Mouse (Mus musculus) adrenal gland (tissue): Measurements from ENCODE around the gene Cct8l1.

Source experiments
- intact Hi-C: fragments of 180-260 bp; cut with DNase I; formaldehyde crosslinking; loops from one replicate; pipeline ENCODE4 v1.15.1; 2025
- long read RNA-seq, 2 experiments: library from polyadenylated mRNA; unstranded; transcript quantifications; one replicate each; pipeline ENCODE4 v2.0.0; 2020; ENCODE audit warnings: borderline replicate concordance in 1 of 2; ENCODE audit not compliant: insufficient replicate concordance in 1 of 2

Cct8l1 gene
- long read RNA-seq, experiment 1: 0 reads
- long read RNA-seq, experiment 2: 0 reads

DNA sequence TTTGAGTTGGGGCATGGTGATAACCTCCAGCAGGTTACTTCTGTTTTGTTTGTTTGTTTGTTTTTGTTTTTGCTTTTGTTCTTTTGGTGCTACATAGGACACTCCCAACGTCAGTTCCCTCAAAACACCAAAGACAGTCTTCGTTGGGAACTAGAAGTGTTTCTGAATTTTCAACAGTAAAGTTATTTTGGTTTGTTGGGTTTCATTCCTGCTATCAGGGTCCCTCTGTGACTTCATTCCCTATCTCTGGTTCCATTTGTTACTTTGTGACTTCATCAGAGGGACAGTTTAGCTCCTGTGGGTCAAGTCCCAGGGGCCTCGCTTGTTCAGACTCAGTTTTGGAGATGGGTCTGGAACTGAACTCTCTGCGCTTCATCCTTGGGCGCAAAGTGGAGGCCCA, at the start of gene Cct8l1:
Cct8l1 (plus strand) TSS at position 301 of the 400 bp plus-strand sequence.
- intact Hi-C loops: no loop called here

DNA sequence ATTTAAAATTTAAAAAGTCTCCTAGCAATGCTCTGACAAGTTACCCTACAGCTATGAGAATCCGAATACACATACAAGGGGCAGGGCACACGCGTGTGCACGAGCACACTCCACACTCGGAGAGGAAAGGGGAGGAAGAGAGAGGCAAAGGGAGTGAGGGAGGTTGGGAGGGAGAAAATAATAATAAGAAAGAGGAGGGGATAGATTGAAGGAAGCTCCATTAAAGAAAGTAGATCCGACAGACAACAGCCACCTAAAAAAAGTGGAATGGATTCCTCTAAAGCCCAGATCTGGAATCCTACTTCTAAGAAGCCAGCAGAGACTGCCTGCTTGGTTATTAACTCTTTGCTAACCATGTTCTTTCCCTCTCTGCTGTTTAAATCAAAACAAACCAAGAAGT, 43.8 kb upstream of the Cct8l1 start:
- intact Hi-C loops: no loop called here

GRCm38 (mm10) chr5:25475789-25476188, 40.1 kb upstream of the Cct8l1 start:
- intact Hi-C loops: no loop called here

- intact Hi-C loops: no loop called here
These were observed 37.0 kb upstream of the Cct8l1 start for GRCm38 (mm10) chr5:25478863-25479262.

DNA sequence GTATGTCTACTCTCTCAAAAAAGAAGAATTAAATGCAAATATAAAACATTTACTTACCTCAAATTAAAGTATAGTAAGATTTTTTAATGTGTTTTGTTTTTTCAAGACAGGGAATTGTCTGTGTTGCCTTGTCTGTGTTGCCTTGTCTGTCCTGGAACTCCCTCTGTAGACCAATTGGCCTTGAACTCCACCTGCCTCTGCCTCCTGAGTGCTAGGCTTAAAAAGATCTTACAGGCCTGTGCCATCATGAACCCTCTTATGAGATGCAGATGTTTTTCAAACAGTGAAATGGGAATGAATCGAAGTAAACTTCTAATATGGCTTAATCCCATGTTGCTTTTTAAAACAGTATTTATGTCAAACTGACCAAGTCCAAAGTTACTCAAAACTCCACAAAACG, 19.2 kb upstream of the Cct8l1 start:
- intact Hi-C loops: loop anchor here (10.0 kb wide), 1 partner anchor 208 kb away; the partner anchor contains the start of gene Xrcc2

DNA sequence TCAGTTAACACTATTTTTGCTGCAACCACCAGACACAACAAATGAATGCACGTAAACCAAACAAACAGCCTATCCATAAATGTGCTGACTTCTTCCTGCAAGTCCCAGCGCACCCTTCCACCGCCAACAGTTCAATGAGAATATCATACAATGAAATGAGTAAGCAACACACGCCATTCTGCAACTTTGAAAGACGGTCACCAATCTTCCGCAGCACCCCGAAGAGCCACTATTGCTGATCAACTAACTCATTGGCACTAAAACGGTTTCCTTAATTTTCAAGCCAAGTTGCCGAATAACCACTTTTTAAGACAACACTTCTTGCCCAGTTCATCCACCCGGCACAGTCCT, 18.5 kb upstream of the Cct8l1 start:
- intact Hi-C loops: loop anchor here (10.0 kb wide), 1 partner anchor 207 kb away; the partner anchor contains the start of gene Xrcc2

DNA sequence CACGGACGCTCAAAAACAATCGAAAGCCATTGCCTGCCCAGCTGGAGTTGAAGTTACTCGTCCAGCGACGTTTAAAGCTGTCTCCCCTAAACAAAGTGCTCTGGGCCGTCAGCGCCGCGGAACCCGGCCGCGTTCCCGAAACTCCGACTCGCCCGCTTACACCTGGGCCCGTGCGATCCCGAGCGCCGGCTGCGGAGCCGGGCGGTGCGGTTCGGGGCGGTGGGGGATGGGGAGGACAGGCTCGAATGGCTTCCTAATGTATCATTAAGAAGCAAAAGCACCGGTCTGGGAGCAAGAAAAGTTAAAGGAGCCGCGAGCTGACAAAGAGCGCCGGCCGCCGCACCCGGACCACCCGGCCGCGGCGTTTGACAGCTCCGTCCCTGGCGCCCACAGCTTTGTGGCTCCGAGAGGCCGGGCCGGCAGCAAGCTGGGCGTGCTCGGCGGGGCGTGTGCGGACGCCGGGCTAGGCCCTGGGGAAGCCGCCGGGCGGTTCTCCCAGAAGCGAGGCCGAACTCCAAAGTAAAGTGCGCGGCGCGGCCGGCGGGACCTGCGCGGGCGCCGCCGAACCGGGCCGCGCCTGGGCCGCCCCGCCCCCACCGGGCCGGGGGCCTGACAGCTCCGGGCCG, 18.0 kb upstream of the Cct8l1 start:
- intact Hi-C loops: loop anchor here (10.0 kb wide), 1 partner anchor 207 kb away; the partner anchor contains the start of gene Xrcc2

- intact Hi-C loops: loop anchor here (10.0 kb wide), 1 partner anchor 206 kb away; the partner anchor contains the start of gene Xrcc2
These were observed 17.5 kb upstream of the Cct8l1 start, which contains the start of gene Kmt2c for GRCm38 (mm10) chr5:25498346-25498820. TSS of gene Kmt2c (minus strand) at chr5:25498783.

GRCm38 (mm10) chr5:25498821-25499422, 16.9 kb upstream of the Cct8l1 start:
- intact Hi-C loops: loop anchor here (10.0 kb wide), 1 partner anchor 206 kb away; the partner anchor contains the start of gene Xrcc2

DNA sequence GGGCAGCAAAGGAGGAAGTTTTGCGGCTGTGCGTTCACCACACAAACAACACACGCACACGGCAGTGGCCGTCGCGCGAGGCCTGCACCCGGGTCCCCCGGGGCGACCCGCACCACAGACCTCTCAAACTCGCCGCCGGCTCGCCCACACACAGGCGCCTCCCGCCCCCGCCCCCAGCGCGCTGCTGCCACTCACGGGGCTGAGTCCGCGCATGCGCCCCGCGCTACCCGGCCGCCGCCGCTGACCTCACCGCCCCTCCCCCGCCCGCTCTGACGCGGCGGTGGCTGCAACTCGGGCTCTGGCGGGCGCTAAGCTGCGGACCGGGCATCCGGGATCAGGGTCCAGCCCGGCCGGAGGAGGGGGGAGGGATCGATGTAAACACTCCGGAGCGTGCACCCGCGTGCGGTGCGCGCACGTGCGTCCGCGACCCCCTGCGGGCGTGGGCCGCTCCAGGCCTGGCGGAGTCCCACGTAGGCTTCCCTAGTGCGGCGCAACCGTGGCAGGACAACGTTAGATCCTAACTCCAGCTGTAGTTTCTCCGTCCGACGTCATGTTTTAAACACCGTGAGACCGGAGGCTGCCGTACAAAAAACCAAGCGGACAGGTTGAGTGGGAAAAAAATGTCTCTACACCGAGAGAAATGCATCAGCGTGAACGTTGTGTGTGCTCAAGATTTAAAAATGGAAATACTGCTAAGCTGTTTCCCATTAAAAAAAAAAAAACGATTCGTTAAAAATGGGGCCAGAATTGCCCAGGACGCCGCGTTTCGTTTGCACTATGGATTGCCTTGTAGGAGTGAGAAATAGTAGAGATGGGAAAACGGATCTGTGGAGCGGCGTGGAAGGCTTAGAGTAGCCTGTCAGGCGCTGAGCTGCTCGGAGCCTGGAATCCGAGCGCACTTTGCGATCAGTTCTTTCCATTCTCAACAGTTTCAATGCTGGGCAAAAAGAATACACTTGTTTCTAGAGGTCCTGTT, 16.2 kb upstream of the Cct8l1 start:
- intact Hi-C loops: loop anchor here (5.0 to 10.0 kb wide), 2 partner anchors 57 to 205 kb away; partner anchors contain the start of gene Xrcc2

DNA sequence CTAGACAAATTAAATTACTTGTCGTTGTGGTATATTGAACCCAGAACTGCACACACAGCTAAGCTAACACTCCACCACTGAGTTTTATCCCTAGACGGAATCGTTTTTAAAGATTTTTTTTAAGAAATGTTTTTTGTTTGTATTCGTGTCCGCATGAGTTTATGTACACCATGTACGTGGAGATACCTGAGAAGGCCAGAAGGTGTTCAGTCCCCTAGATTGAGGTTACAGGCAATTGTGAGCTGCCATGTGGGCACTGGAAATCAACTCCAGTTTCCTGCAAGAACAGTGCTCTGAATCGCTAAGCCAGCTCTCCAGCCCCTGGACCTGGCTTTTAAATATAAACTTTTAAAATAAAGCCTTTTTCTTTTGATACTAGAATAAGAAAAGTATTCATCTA, 15.2 kb upstream of the Cct8l1 start:
- intact Hi-C loops: loop anchor here (5.0 kb wide), 1 partner anchor 58 kb away; no protein-coding TSS in a partner anchor

DNA sequence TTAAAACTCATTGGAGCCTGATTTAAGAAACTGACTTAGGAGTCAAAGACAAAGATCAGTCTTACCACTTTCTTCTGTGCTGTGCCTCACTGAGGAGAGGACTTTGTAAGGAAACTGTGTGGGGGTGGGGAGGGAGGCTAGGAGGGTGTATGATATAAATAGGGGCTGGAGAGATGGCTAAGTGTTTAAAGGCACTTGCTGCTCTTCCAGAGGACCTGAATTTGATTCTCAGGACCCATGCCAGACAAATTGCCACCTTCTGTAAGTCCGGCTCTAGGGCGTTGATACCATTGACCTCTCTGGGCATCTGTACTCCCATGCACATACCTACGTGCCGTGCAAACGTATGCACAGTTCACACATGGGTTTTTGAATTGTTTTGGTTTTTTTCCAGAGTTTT, 9.8 kb upstream of the Cct8l1 start:
- intact Hi-C loops: no loop called here

DNA sequence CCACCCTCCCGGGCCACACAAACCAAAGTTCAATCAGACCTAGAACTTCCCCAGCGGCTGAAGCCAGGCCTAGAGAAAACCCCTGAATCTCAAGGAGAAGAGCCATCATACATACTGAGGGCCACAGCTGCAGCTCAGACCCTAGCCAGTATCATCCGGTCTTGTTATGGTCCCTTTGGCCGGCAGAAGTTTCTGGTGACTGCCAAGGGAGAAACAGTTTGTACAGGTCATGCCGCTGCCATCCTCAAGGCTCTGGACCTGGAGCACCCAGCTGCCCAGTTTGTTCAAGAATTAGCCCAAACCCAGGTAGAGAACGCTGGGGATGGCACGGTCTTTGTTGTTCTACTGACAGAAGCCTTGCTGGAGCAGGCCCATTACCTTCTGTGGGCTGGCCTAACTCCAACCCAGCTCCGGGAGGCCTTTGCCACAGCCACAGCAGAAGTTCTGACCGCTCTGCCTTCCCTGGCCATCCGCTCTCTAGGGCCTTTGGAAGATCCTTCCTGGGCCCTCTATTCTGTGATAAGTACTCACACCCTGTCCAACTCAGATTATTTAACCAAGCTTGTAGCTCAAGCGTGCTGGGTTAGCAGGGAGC, 531 bp downstream of the Cct8l1 start:
- intact Hi-C loops: no loop called here

DNA sequence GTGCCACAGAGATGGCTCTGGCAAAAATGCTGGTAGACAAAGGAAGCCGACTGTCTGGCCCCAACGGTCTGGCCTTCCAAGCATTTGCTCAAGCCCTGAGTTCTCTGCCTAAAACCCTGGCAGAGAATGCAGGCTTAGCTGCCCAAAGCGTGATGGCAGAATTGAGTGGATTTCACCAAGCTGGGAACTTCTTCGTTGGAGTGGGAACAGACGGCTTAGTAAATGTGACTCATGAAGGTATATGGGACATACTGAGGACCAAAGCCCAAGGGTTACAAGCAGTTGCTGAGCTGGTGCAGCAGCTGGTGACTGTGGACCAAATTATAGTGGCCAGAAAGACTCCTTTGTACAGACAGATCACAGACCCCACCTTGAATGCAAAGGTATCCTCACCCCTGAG, 1.7 kb downstream of the Cct8l1 start:
- intact Hi-C loops: no loop called here

DNA sequence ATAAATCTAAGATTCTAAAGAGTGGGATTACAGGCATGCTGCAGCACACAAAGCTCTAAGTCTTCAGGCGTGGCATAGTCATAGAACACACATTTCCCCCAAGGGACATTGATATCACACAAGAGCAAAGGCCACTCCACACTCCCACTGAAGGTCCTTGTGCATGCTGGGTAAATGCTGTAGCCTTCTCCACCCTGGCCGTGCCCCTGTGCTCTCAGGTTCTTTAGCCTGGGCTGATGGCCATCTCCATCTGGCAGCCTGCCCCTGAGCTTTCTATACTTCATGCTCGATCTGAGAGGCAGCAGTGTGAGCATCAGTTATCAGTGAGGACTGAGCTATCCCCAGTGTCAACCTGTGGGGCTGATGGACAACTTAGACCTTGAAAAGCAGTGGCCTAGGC, 4.0 kb downstream of the Cct8l1 start:
- intact Hi-C loops: loop anchor here (10.0 kb wide), 1 partner anchor 85 kb away; no protein-coding TSS in a partner anchor

DNA sequence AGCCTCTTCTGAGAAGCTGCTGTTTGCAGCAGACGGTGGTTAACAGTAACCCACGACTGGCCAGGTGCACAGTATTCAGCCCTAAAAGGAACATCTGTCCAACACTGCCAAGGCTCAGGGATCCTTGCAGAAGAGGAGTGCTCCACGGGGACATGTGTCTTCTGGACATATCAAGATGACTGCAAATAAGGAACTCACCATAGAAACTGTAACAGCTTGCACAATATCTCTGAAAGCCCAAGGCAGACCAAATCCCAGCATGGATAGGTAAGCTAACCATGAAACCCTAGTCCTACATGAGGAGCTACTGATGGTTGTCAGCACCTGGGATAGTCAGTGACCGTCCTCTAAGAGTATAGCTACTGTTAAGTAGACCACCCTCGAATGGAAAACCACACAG, 5.6 kb downstream of the Cct8l1 start:
- intact Hi-C loops: loop anchor here (10.0 kb wide), 1 partner anchor 87 kb away; no protein-coding TSS in a partner anchor

- intact Hi-C loops: loop anchor here (10.0 kb wide), 1 partner anchor 91 kb away; no protein-coding TSS in a partner anchor
These were observed 10.2 kb downstream of the Cct8l1 start for GRCm38 (mm10) chr5:25526116-25526515.

- intact Hi-C loops: loop anchor here (10.0 kb wide), 1 partner anchor 92 kb away; no protein-coding TSS in a partner anchor
These were observed 11.1 kb downstream of the Cct8l1 start for GRCm38 (mm10) chr5:25526926-25527325.

DNA sequence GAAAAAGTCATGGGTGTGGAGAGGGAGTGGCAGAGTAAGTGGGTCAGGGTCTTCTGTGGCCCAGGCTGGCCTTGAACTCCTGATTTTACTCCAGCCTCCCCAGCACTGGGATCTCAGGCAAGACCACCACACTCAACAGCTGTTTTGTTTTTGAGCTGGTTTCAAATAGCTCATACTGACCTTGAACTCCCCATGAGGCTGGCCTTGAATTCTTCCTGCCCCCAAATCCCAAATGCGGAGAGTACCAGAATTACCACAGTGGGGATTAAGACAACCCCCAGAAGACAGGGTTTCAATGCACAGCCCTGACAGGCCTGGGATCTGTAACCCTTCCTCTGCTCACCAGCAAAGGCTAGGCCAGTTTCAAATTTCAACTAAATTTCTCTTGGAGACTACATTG, 12.1 kb downstream of the Cct8l1 start:
- intact Hi-C loops: loop anchor here (2.0 to 10.0 kb wide), 2 partner anchors 25 to 93 kb away; no protein-coding TSS in a partner anchor

- intact Hi-C loops: loop anchor here (2.0 to 10.0 kb wide), 2 partner anchors 26 to 94 kb away; no protein-coding TSS in a partner anchor
These were observed 13.1 kb downstream of the Cct8l1 start for GRCm38 (mm10) chr5:25528851-25529528.
